Mouse (Mus musculus): ENCODE data around the gene Fitm2. TPM values are rescaled to one million over a fixed set of nuclear protein-coding genes. Genes with fewer than 3 reads are reported as not detected.

Gene Fitm2
- polyA plus RNA-seq, 1 experiment = 15.4 TPM

DNA sequence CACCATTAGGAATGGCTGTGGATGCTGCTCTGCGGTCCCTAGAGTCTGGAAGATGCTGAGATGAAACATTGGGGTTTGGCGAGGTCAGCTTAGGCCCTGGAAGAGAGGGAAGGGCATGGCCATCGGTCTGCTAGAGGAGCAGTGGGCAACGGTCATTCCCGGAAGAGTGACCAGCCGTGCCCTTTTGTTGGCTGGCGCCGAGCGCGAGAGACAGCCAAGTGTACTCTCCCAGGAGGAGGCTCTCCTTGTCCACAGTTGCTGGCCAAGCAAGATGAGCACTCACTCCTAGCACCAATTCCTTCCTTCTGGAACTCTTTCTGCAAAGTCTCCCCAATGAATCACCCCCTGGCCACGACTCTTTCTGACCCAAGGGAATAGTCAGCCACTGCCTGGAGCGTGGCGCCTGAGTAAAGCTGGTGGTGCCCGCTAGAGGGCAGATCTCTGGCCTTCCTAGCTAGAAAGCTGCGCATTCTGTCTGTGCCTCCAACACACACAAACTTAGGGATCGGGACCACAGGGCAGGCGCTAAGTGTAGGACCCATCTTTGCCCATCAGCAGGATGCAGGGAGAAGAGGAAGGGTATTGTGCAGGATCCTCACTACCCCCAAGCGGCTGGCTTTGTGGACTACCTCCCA lies 7.9 kb upstream of the Fitm2 start:
- peaks cover 9% of the 10 kb centered on the region for H3K27me3 ChIP-seq (ENCODE audit: control insufficient read depth, insufficient read depth, low read length)
- no peaks in the 10 kb centered on the region for H3K4me1 ChIP-seq (replicated peaks; ENCODE audit: control insufficient read depth, insufficient read depth, low read length)
- no peak for DNase-seq
- no peak overlapping the region for H3K27ac ChIP-seq (ENCODE audit: control insufficient read depth, insufficient read depth, low read length)
- WGBS = 57% methylated on average over 18 of the region's 18 CpGs
- TF ChIP-seq POLR2A (IDR thresholded peaks at IDR 0.05; ENCODE audit: control insufficient read depth, extremely low read depth, insufficient read depth, low read length, poor library complexity) (no peak), CTCF (IDR thresholded peaks at IDR 0.05; ENCODE audit: borderline replicate concordance, control insufficient read depth, extremely low read depth, insufficient read depth, low read length, poor library complexity) (no peak)
- no peaks in the 10 kb centered on the region for H3K36me3 ChIP-seq (ENCODE audit: control insufficient read depth, insufficient read depth, low read length)
- H3K4me3 ChIP-seq (ENCODE audit: control insufficient read depth, insufficient read depth, low read length) = no peak overlapping the region

DNA sequence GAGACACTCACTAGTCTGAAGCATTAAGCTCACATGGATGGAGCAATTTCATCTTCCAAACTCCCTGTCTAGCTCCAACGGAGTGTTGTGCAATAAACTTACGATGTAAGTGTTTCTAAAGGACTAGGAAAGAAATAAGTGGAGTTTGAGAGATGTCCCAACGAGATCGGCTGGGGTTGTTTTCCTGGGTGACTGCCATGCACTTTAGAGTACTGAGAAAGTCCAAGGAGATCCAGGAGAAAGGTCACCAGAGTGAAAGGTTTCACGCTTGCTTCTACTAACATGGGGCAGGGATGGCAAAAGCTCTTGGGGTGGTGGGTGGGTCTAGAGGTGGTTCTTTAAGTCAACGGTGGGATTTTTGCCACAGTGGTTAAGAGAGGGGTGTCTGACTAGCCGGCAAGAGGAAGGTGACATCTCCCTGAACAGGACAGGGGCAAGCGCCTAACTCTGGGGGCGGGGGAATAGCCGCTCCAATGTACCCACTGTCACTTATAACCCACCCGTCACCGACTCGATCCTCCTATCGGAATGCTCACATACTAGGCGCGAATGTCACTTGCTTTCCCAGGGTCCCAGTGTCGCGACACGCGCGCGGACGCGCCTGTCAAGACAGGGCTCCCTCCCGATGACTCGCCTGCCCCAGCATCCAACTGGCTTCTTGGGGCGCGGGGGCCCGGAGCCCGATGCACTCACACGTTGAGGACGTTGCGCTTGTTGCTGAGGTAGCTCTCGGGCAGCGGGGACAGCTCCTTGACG lies 541 bp downstream of the Fitm2 start:
- Histone ChIP-seq H3K4me1 (replicated peaks; ENCODE audit: control insufficient read depth, insufficient read depth, low read length) (peaks cover 8% of the 10 kb centered on the region; the same call in 1 of the 2 replicates), H3K36me3 (ENCODE audit: control insufficient read depth, insufficient read depth, low read length) (no peaks in the 10 kb centered on the region), H3K27ac (ENCODE audit: control insufficient read depth, insufficient read depth, low read length) (no peak overlapping the region), H3K27me3 (ENCODE audit: control insufficient read depth, insufficient read depth, low read length) (no peaks in the 10 kb centered on the region), H3K4me3 (ENCODE audit: control insufficient read depth, insufficient read depth, low read length) (peak overlapping the region; percentile 73)
- no peak for TF ChIP-seq POLR2A (IDR thresholded peaks at IDR 0.05; ENCODE audit: control insufficient read depth, extremely low read depth, insufficient read depth, low read length, poor library complexity)
- no peak for TF ChIP-seq CTCF (IDR thresholded peaks at IDR 0.05; ENCODE audit: borderline replicate concordance, control insufficient read depth, extremely low read depth, insufficient read depth, low read length, poor library complexity)
- no peak for DNase-seq
- 6% methylated on average over 36 of the region's 36 CpGs for WGBS

DNA sequence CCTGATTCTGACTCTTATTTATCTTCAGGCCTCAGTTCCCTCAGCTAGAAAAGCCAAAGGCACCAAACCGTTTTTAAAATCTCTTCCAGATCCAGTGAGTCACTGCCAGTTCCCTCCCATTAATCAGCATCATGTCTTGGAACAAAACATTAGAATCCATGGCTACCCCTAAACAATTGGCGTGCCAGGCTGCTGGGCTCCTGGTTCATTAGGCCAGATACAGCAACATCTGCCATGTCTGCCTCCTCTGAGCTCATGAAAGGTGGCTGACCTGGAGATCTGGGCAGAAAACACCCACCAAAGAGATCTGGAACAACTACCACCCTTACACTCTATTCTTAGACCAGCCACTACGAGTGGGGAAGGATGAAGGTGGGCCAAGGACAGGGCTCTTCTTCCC lies 1.3 kb downstream of the Fitm2 start:
- H3K4me1 ChIP-seq (replicated peaks; ENCODE audit: control insufficient read depth, insufficient read depth, low read length) = peaks cover 8% of the 10 kb centered on the region; the same call in 1 of the 2 replicates
- no peak for DNase-seq
- 84% methylated on average over 3 of the region's 3 CpGs for WGBS
- no peaks in the 10 kb centered on the region for H3K36me3 ChIP-seq (ENCODE audit: control insufficient read depth, insufficient read depth, low read length)
- no peak overlapping the region for H3K27ac ChIP-seq (ENCODE audit: control insufficient read depth, insufficient read depth, low read length)
- no peak overlapping the region for H3K4me3 ChIP-seq (ENCODE audit: control insufficient read depth, insufficient read depth, low read length)
- no peaks in the 10 kb centered on the region for H3K27me3 ChIP-seq (ENCODE audit: control insufficient read depth, insufficient read depth, low read length)
- TF ChIP-seq CTCF (IDR thresholded peaks at IDR 0.05; ENCODE audit: borderline replicate concordance, control insufficient read depth, extremely low read depth, insufficient read depth, low read length, poor library complexity) (no peak), POLR2A (IDR thresholded peaks at IDR 0.05; ENCODE audit: control insufficient read depth, extremely low read depth, insufficient read depth, low read length, poor library complexity) (no peak)

DNA sequence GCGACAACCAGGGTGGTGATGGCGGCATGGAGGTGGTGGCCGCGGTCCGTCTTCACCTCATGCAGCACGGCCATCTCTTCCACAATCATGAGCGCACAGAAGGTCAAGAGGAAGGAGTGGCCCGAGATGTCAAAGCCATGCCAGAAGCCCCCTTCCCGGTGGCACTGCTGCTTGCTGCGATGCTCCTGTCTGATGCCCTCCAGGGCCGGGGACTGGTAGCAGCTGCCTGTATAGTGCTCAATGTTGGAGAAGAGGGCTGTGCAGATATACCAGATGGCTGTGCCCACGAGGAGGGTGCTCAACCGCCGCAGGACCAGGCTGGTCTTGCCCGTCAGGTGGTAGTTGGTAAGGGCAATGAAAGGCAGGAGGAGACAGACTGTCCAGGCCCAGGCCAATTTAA lies 2.7 kb downstream of the Fitm2 start:
- 95% methylated on average over 15 of the region's 15 CpGs for WGBS
- no peak for DNase-seq
- Histone ChIP-seq H3K27me3 (ENCODE audit: control insufficient read depth, insufficient read depth, low read length) (no peaks in the 10 kb centered on the region), H3K27ac (ENCODE audit: control insufficient read depth, insufficient read depth, low read length) (no peak overlapping the region), H3K4me3 (ENCODE audit: control insufficient read depth, insufficient read depth, low read length) (no peak overlapping the region), H3K36me3 (ENCODE audit: control insufficient read depth, insufficient read depth, low read length) (no peaks in the 10 kb centered on the region), H3K4me1 (replicated peaks; ENCODE audit: control insufficient read depth, insufficient read depth, low read length) (peaks cover 8% of the 10 kb centered on the region; the same call in 1 of the 2 replicates)
- no peak for TF ChIP-seq CTCF (IDR thresholded peaks at IDR 0.05; ENCODE audit: borderline replicate concordance, control insufficient read depth, extremely low read depth, insufficient read depth, low read length, poor library complexity)
- no peak for TF ChIP-seq POLR2A (IDR thresholded peaks at IDR 0.05; ENCODE audit: control insufficient read depth, extremely low read depth, insufficient read depth, low read length, poor library complexity)

DNA sequence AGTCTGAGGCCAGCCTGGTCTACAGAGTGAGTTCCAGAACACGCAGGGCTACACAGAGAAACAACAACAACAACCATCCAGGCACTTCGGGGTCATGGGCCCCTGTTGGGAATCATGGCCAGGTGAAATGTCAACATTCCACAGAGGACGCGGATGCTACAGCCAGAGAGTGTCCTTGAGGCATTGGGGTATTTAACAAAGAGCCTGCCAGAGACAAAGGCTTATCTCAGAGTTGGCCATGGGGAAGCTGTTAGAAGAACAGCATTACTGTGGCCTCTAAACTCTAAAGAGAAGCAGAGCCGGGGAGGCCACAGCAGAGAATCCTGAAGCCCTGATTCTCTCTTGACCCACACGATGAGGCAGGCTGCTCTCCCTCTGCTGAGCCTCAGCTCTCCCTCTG lies 3.6 kb downstream of the Fitm2 start:
- no peaks in the 10 kb centered on the region for H3K36me3 ChIP-seq (ENCODE audit: control insufficient read depth, insufficient read depth, low read length)
- H3K27me3 ChIP-seq (ENCODE audit: control insufficient read depth, insufficient read depth, low read length) = no peaks in the 10 kb centered on the region
- TF ChIP-seq POLR2A (IDR thresholded peaks at IDR 0.05; ENCODE audit: control insufficient read depth, extremely low read depth, insufficient read depth, low read length, poor library complexity) (no peak), CTCF (IDR thresholded peaks at IDR 0.05; ENCODE audit: borderline replicate concordance, control insufficient read depth, extremely low read depth, insufficient read depth, low read length, poor library complexity) (no peak)
- no peak for DNase-seq
- H3K4me1 ChIP-seq (replicated peaks; ENCODE audit: control insufficient read depth, insufficient read depth, low read length) = peaks cover 8% of the 10 kb centered on the region; the same call in 1 of the 2 replicates
- H3K4me3 ChIP-seq (ENCODE audit: control insufficient read depth, insufficient read depth, low read length) = no peak overlapping the region
- WGBS = 96% methylated on average over 6 of the region's 6 CpGs
- H3K27ac ChIP-seq (ENCODE audit: control insufficient read depth, insufficient read depth, low read length) = no peak overlapping the region

DNA sequence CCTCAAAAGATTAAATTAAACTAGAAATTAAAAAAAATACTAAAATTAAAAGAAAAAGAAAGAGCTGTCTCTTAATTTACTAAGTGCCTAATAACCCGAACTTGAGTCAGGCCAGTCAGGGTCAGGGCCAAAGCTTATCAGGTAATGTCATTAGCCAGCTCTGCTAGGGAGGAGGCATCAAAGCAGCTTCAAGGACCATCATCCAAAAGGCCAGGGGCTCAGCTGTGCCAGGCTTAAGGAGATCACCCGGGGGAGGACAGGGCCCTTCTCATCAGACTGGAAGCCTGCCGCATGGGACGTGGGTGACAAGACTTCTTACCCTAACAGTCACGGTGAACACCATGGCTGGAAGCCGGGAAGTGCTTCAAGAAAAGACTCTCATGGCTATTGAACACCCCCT lies 4.8 kb downstream of the Fitm2 start:
- Histone ChIP-seq H3K4me3 (ENCODE audit: control insufficient read depth, insufficient read depth, low read length) (no peak overlapping the region), H3K27me3 (ENCODE audit: control insufficient read depth, insufficient read depth, low read length) (no peaks in the 10 kb centered on the region), H3K4me1 (replicated peaks; ENCODE audit: control insufficient read depth, insufficient read depth, low read length) (peaks cover 8% of the 10 kb centered on the region; the same call in 1 of the 2 replicates), H3K27ac (ENCODE audit: control insufficient read depth, insufficient read depth, low read length) (no peak overlapping the region), H3K36me3 (ENCODE audit: control insufficient read depth, insufficient read depth, low read length) (no peaks in the 10 kb centered on the region)
- no peak for DNase-seq
- 97% methylated on average over 6 of the region's 6 CpGs for WGBS
- no peak for TF ChIP-seq POLR2A (IDR thresholded peaks at IDR 0.05; ENCODE audit: control insufficient read depth, extremely low read depth, insufficient read depth, low read length, poor library complexity)
- TF ChIP-seq CTCF (IDR thresholded peaks at IDR 0.05; ENCODE audit: borderline replicate concordance, control insufficient read depth, extremely low read depth, insufficient read depth, low read length, poor library complexity) = no peak
